Mouse (Mus musculus) splenic B cell, adult 2 months (primary cell): ENCODE results near the gene Maml1.

Experiments used
- DNase-seq: peaks from one replicate; pipeline ENCODE4 v3.0.0-alpha.2; 2011; ENCODE audit warnings: low read depth, low spot score
- H3K27me3 ChIP-seq: 2 replicates; pipeline ENCODE4 v1.6.1; 2012; ENCODE audit warnings: mild to moderate bottlenecking, low read length, moderate library complexity, mixed read lengths; ENCODE audit not compliant: control insufficient read depth, poor library complexity, insufficient read depth, severe bottlenecking
- H3K36me3 ChIP-seq: 2 replicates; pipeline ENCODE4 v1.6.1; 2012; ENCODE audit warnings: mild to moderate bottlenecking, low read length, moderate library complexity, mixed read lengths; ENCODE audit not compliant: control insufficient read depth, poor library complexity, insufficient read depth, severe bottlenecking

Maml1 gene

DNA sequence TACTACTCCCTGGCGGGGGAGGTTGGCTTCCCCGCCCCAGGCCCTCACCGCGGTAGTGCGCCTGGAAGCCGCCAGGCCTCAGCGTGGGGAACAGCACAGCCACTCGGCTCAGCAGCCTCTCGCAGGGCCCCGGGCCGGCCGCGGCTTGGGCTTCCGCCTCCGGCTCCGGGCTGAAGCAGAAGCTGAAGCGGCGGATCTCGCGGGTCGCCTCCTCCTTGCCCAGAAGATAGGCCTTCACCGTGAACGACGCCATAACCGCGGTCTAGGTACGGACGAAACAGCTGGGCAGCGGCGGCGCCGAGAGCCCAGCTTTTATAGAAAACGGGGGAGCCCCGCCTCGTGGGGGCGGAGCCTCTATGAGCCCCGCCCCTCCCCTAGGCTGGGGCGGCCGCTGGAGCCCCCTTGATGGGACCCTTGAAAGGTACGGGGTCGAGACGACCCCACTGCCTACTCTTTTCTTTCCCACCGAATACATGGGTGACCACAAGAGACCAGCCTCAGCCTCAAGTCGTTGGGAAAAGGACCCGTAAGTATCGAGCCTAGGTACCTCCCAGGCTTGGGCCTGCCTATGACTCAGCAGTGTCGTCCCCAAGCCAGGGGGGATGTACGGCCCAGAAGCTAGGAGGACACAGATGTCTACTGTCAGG, 81.5 kb downstream of the Maml1 start, which contains the start of the genes Sqstm1 and Mgat4b:
Gene Sqstm1 (minus strand): TSS at position 323 of the 647 bp plus-strand sequence.
Gene Mgat4b (plus strand): TSS at position 386 of the 647 bp plus-strand sequence.
- DNase-seq = peak; percentile 85
- Histone ChIP-seq H3K27me3 (no peaks in the 10 kb centered on the region), H3K36me3 (peaks cover 6% of the 10 kb centered on the region)

DNA sequence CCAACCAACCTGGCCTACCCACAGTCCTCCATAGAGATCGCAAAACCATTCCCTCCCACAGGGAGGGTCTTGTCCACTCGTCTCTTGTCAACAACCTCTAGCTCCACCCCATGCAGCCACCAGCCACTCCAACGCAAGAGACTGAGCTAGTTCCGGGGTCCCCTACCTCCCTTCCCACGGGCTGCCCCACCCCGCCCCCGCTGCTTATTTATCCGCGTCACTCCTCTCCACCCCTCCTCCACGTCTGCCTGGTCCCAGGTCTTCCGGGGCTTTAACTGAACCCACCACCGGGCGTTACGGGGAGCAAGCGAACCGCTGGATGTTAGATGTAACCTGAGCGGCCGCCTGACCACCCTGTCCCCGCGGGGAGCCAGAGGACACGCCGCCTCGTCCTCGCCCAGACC, 82.0 kb downstream of the Maml1 start:
- H3K36me3 ChIP-seq = peaks cover 10% of the 10 kb centered on the region
- no peaks in the 10 kb centered on the region for H3K27me3 ChIP-seq
- peak; percentile 92 for DNase-seq

DNA sequence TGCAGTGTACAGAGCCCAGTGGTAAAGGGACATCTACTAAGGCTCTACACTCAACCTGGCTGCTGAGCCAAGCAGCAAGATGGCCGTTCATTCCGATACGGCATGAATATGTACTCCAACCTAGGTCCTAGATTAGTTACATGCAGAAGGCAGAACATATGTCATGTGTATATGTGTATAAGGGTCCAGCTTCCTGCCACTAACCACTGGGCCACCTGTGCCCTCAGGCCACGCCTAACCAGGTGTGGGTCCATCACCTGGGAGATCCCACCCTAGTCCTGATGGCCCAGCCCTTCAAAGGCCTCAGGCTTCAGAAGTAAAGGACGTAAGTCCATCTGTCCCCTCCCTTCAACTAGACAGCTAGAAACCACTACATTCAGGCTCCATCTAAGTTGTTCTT, 84.1 kb downstream of the Maml1 start:
- no peak for DNase-seq
- Histone ChIP-seq H3K27me3 (no peaks in the 10 kb centered on the region), H3K36me3 (peaks cover 11% of the 10 kb centered on the region)

DNA sequence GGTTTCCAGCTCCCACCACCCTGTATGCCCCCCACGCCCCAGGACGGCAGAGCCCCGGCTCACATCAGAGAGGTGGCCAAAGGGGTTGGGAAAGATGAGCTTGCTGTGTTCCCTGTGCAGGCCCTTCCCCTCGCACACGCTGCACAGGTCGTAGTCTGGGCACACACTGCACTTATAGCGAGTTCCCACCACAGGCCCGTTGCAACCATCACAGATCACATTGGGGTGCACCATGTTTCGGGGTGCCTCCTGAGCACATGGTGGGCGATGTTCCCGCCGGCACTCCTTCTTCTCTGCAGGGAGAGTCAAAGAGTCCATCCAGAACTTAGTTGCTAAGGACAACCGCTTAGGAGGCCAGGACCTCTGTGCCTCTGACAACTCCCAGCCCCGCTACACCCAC, 84.8 kb downstream of the Maml1 start:
- DNase-seq = no peak
- Histone ChIP-seq H3K36me3 (peaks cover 13% of the 10 kb centered on the region), H3K27me3 (no peaks in the 10 kb centered on the region)

DNA sequence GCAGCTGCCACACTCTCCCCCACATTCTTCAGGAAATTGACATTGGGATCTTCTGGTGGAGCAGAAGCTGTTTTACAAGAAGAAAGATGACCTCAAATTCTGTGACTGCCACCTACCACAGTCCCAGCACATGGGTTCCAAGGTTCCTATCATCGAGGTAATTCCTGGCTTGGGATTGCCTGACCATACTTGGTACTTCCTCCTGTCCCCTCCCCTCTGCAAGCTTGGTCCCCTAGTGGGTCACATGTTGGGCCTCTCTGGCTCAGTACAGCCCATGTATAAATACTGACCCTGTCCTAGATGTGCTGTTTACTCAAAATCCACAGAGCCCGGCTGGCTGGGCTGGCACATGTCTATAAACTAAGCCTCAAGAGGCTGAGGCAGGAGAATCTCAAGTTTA, 86.1 kb downstream of the Maml1 start:
- no peak for DNase-seq
- Histone ChIP-seq H3K27me3 (no peaks in the 10 kb centered on the region), H3K36me3 (peaks cover 21% of the 10 kb centered on the region)
